Mouse (Mus musculus): ENCODE results near the gene St6galnac3. TPM values are rescaled to one million over a fixed set of nuclear protein-coding genes. Genes with fewer than 3 reads are reported as not detected.

The St6galnac3 gene
- total and polyA plus RNA-seq, 3 experiments, result 2.2 to 5.2 (median 4.9) TPM

- Histone ChIP-seq H3K36me3 (ENCODE audit: control insufficient read depth, insufficient read depth, low read length) (no peaks in the 10 kb centered on the region), H3K4me1 (ENCODE audit: control insufficient read depth, insufficient read depth, low read length) (no peaks in the 10 kb centered on the region), H3K27ac (no peak overlapping the region), H3K27me3 (ENCODE audit: control insufficient read depth, insufficient read depth, low read length) (no peaks in the 10 kb centered on the region), H3K9ac (ENCODE audit: low read depth, low read length) (no peak overlapping the region), H3K4me3 (no peak overlapping the region), H3K79me2 (replicated peaks; ENCODE audit: control insufficient read depth, insufficient read depth, low read length) (no peaks in the 10 kb centered on the region)
- WGBS, result 72% methylated on average over 10 of the region's 10 CpGs
- intact Hi-C loops (cut with DNase I), result no loop called here
- no peak for DNase-seq
- TF ChIP-seq POLR2A (IDR thresholded peaks at IDR 0.05; ENCODE audit: insufficient read depth, low read depth, low read length) (no peak), EP300 (IDR thresholded peaks at IDR 0.05; ENCODE audit: insufficient read depth, low read depth, low read length) (no peak)
Observed at GRCm38 (mm10) chr3:153738421-153738820, 13.4 kb upstream of the St6galnac3 start.

- Histone ChIP-seq H3K36me3 (ENCODE audit: control insufficient read depth, insufficient read depth, low read length) (no peaks in the 10 kb centered on the region), H3K27me3 (ENCODE audit: control insufficient read depth, insufficient read depth, low read length) (no peaks in the 10 kb centered on the region), H3K4me1 (ENCODE audit: control insufficient read depth, insufficient read depth, low read length) (no peaks in the 10 kb centered on the region; the same call in 1 of the 2 replicates), H3K27ac (no peak overlapping the region), H3K9ac (ENCODE audit: low read depth, low read length) (no peak overlapping the region), H3K4me3 (no peak overlapping the region), H3K79me2 (replicated peaks; ENCODE audit: control insufficient read depth, insufficient read depth, low read length) (no peaks in the 10 kb centered on the region)
- intact Hi-C loops (cut with DNase I), result no loop called here
- TF ChIP-seq EP300 (IDR thresholded peaks at IDR 0.05; ENCODE audit: insufficient read depth, low read depth, low read length), result no peak
- DNase-seq, result no peak
- WGBS, result 62% methylated on average over 16 of the region's 16 CpGs
Observed at GRCm38 (mm10) chr3:153736756-153737280, 11.8 kb upstream of the St6galnac3 start.

- Histone ChIP-seq H3K4me1 (ENCODE audit: control insufficient read depth, insufficient read depth, low read length) (no peaks in the 10 kb centered on the region; the same call in 1 of the 2 replicates), H3K27ac (no peak overlapping the region), H3K9ac (ENCODE audit: low read depth, low read length) (no peak overlapping the region), H3K36me3 (ENCODE audit: control insufficient read depth, insufficient read depth, low read length) (no peaks in the 10 kb centered on the region), H3K4me3 (no peak overlapping the region), H3K27me3 (ENCODE audit: control insufficient read depth, insufficient read depth, low read length) (no peaks in the 10 kb centered on the region), H3K79me2 (replicated peaks; ENCODE audit: control insufficient read depth, insufficient read depth, low read length) (no peaks in the 10 kb centered on the region)
- WGBS, result 62% methylated on average over 13 of the region's 13 CpGs
- DNase-seq, result no peak
- intact Hi-C loops (cut with DNase I), result no loop called here
- TF ChIP-seq EP300 (IDR thresholded peaks at IDR 0.05; ENCODE audit: insufficient read depth, low read depth, low read length) (no peak), CTCF (IDR thresholded peaks at IDR 0.05) (no peak), POLR2A (IDR thresholded peaks at IDR 0.05; ENCODE audit: insufficient read depth, low read depth, low read length) (no peak)
Observed at GRCm38 (mm10) chr3:153735796-153736549, 11.0 kb upstream of the St6galnac3 start.

GRCm38 (mm10) chr3:153734741-153735140 is 9.8 kb upstream of the St6galnac3 start:
- Histone ChIP-seq H3K9ac (ENCODE audit: low read depth, low read length) (no peak overlapping the region), H3K36me3 (ENCODE audit: control insufficient read depth, insufficient read depth, low read length) (no peaks in the 10 kb centered on the region), H3K27ac (no peak overlapping the region), H3K79me2 (replicated peaks; ENCODE audit: control insufficient read depth, insufficient read depth, low read length) (no peaks in the 10 kb centered on the region), H3K27me3 (ENCODE audit: control insufficient read depth, insufficient read depth, low read length) (no peaks in the 10 kb centered on the region), H3K4me3 (no peak overlapping the region), H3K4me1 (ENCODE audit: control insufficient read depth, insufficient read depth, low read length) (no peaks in the 10 kb centered on the region; the same call in 1 of the 2 replicates)
- intact Hi-C loops (cut with DNase I), result no loop called here
- no peak for DNase-seq
- TF ChIP-seq CTCF (IDR thresholded peaks at IDR 0.05), result no peak
- no peak for TF ChIP-seq EP300 (IDR thresholded peaks at IDR 0.05; ENCODE audit: insufficient read depth, low read depth, low read length)
- TF ChIP-seq POLR2A (IDR thresholded peaks at IDR 0.05; ENCODE audit: insufficient read depth, low read depth, low read length), result no peak
- 84% methylated on average over 10 of the region's 10 CpGs for WGBS

- no peak overlapping the region for H3K4me3 ChIP-seq
- DNase-seq, result no peak
- intact Hi-C loops (cut with DNase I), result no loop called here
- H3K36me3 ChIP-seq (ENCODE audit: control insufficient read depth, insufficient read depth, low read length), result no peaks in the 10 kb centered on the region
- no peaks in the 10 kb centered on the region for H3K27me3 ChIP-seq (ENCODE audit: control insufficient read depth, insufficient read depth, low read length)
- no peak for TF ChIP-seq CTCF (IDR thresholded peaks at IDR 0.05)
- TF ChIP-seq POLR2A (IDR thresholded peaks at IDR 0.05; ENCODE audit: insufficient read depth, low read depth, low read length), result no peak
- TF ChIP-seq EP300 (IDR thresholded peaks at IDR 0.05; ENCODE audit: insufficient read depth, low read depth, low read length), result no peak
- 88% methylated on average over 4 of the region's 4 CpGs for WGBS
- no peak overlapping the region for H3K9ac ChIP-seq (ENCODE audit: low read depth, low read length)
- H3K4me1 ChIP-seq (ENCODE audit: control insufficient read depth, insufficient read depth, low read length), result no peaks in the 10 kb centered on the region; the same call in 1 of the 2 replicates
- no peaks in the 10 kb centered on the region for H3K79me2 ChIP-seq (replicated peaks; ENCODE audit: control insufficient read depth, insufficient read depth, low read length)
- H3K27ac ChIP-seq, result no peak overlapping the region
Observed at GRCm38 (mm10) chr3:153733364-153734159, 8.6 kb upstream of the St6galnac3 start.

GRCm38 (mm10) chr3:153732749-153733148 is 7.8 kb upstream of the St6galnac3 start:
- WGBS, result 35% methylated on average over 6 of the region's 6 CpGs
- H3K27me3 ChIP-seq (ENCODE audit: control insufficient read depth, insufficient read depth, low read length), result no peaks in the 10 kb centered on the region

More at GRCm38 (mm10) chr3:153732749-153733148, 7.8 kb upstream of the St6galnac3 start:
- TF ChIP-seq POLR2A (IDR thresholded peaks at IDR 0.05; ENCODE audit: insufficient read depth, low read depth, low read length) (no peak), CTCF (IDR thresholded peaks at IDR 0.05) (no peak), EP300 (IDR thresholded peaks at IDR 0.05; ENCODE audit: insufficient read depth, low read depth, low read length) (no peak)
- Histone ChIP-seq H3K79me2 (replicated peaks; ENCODE audit: control insufficient read depth, insufficient read depth, low read length) (no peaks in the 10 kb centered on the region), H3K36me3 (ENCODE audit: control insufficient read depth, insufficient read depth, low read length) (no peaks in the 10 kb centered on the region), H3K27ac (no peak overlapping the region), H3K4me3 (no peak overlapping the region), H3K9ac (ENCODE audit: low read depth, low read length) (no peak overlapping the region), H3K4me1 (ENCODE audit: control insufficient read depth, insufficient read depth, low read length) (no peaks in the 10 kb centered on the region; the same call in 1 of the 2 replicates)
- intact Hi-C loops (cut with DNase I), result no loop called here
- no peak for DNase-seq
